Comparison of ENCODE assay signal across 8 mouse cellular contexts in genomic region chr2:158347868-158348267, GRCm38 (mm10). TPM values are rescaled to one million over a fixed set of nuclear protein-coding genes. Genes with fewer than 3 reads are reported as not detected.
A peak's percentile ranks its signal among the peaks of the same experiment; 100 is the strongest.
DNase-seq lines count a peak whose midpoint lies in the region; ATAC-seq lines count a peak whose summit lies in the region.

No protein-coding gene starts in this region.

- no peaks in the 10 kb centered on the region for H3K4me1 ChIP-seq in liver, embryonic 11.5 days (replicated peaks; ENCODE audit: control insufficient read depth, insufficient read depth, low read length)

- H3K9me3 ChIP-seq in liver, embryonic 11.5 days (ENCODE audit: control insufficient read depth, low read length), result no peaks in the 10 kb centered on the region

- H3K27me3 ChIP-seq in liver, embryonic 11.5 days (replicated peaks; ENCODE audit: control insufficient read depth, insufficient read depth, low read length), result no peaks in the 10 kb centered on the region

- ATAC-seq in common myeloid progenitor, adult 5-6 weeks (replicated peaks; ENCODE audit: low read depth, poor library complexity, severe bottlenecking), result peak; percentile 85
- 0 out of 2 replicates have a peak, but pooled peaks have one; percentile 11 for ATAC-seq in liver, embryonic 11.5 days (replicated peaks; ENCODE audit: low FRiP score)
- ATAC-seq in neutrophil, adult 5-6 weeks (ENCODE audit: extremely low read depth, insufficient number of reproducible peaks, low FRiP score, poor library complexity, severe bottlenecking), result peak; percentile 84

- no peak overlapping the region for H3K9ac ChIP-seq in liver, embryonic 11.5 days (ENCODE audit: low read depth, low read length)

- no peak overlapping the region for H3K4me2 ChIP-seq in liver, embryonic 11.5 days

- DNase-seq in B cell, adult 2 months, result peak; percentile 76 to 78
- peak; percentile 60 for DNase-seq in T-cell, adult 2 months (ENCODE audit: low spot score)
- DNase-seq in gastrocnemius, adult 8-10 months (ENCODE audit: low spot score in 2 of 2), result peak; percentile 12 to 51
- DNase-seq in kidney, adult 8-10 months, result peak; percentile 42 to 75
- DNase-seq in liver, embryonic 11.5 days (ENCODE audit: low spot score), result peak; percentile 64
- peak; percentile 58 for DNase-seq in thymus, postnatal 0 days (ENCODE audit: low spot score)

- no peak overlapping the region for H3K4me3 ChIP-seq in liver, embryonic 11.5 days (ENCODE audit: low read depth, low read length)

- WGBS in liver, embryonic 11.5 days, result under 1% methylated on average over 6 of the region's 6 CpGs

- no peak overlapping the region for H3K27ac ChIP-seq in liver, embryonic 11.5 days (ENCODE audit: low read depth, low read length)

- no peaks in the 10 kb centered on the region for H3K36me3 ChIP-seq in liver, embryonic 11.5 days (ENCODE audit: control insufficient read depth, insufficient read depth, low read length)

RNA-seq across cellular contexts. Expression of gene Snhg11, which starts 27.6 kb away (rescaled TPM):
- not detected in 2 replicates for total RNA-seq in common myeloid progenitor, adult 5-6 weeks (2017)
- under 1 TPM; 0.15 to 0.39 (median 0.26) TPM for total RNA-seq in gastrocnemius, adult 8-10 months (2022)
- polyA plus RNA-seq in liver, embryonic 11.5 days (2014; fragmentation: Nextera tagmentation; extraction: Ambion mirVana), result 2.4 and 3.9 TPM in 2 replicates
- not detected in 2 replicates for total RNA-seq in neutrophil, adult 5-6 weeks (2017)
- 4.1 and 6.4 TPM in 2 replicates for polyA plus RNA-seq in thymus, postnatal 0 days (2015; fragmentation: Nextera tagmentation; extraction: Ambion mirVana)

RNA-seq across cellular contexts. Expression of gene Lbp, which starts 41.6 kb away (rescaled TPM):
- 34.2 and 47.6 TPM in 2 replicates for total RNA-seq in common myeloid progenitor, adult 5-6 weeks (2017)
- 1 to 10 TPM; 2.0 to 8.9 (median 6.4) TPM for total RNA-seq in gastrocnemius, adult 8-10 months (2022)
- 12.9 and 13.7 TPM in 2 replicates for polyA plus RNA-seq in liver, embryonic 11.5 days (2014; fragmentation: Nextera tagmentation; extraction: Ambion mirVana)
- 1.2 and 2.6 TPM in 2 replicates for total RNA-seq in neutrophil, adult 5-6 weeks (2017)
- polyA plus RNA-seq in thymus, postnatal 0 days (2015; fragmentation: Nextera tagmentation; extraction: Ambion mirVana), result 3.2 and 4.9 TPM in 2 replicates

Comparison
In these comparisons a context has a peak if more than half of its experiments do, and no peak if none do; other contexts are left out.
1. ATAC-seq: peak in every context shown above with its lines; median percentile 85 in common myeloid progenitor, adult 5-6 weeks; 84 in neutrophil, adult 5-6 weeks; 11 in liver, embryonic 11.5 days.